Mouse (Mus musculus) liver, embryonic 12.5 days (tissue): Measurements from ENCODE around the gene Hormad2. TPM values are rescaled to one million over a fixed set of nuclear protein-coding genes. Genes with fewer than 3 reads are reported as not detected.

Source experiments
- ATAC-seq: fragments of 200-750 bp; cut with Nextera tagmentation; 2 replicates; pipeline ENCODE4 v1.8.0; 2017; ENCODE audit warnings: moderate number of reproducible peaks, mild to moderate bottlenecking, moderate library complexity
- H3K27ac ChIP-seq: fragments of 300-500 bp; sonication (generic); 2 replicates; pipeline ENCODE4 v1.5.1; 2016; ENCODE audit warnings: mild to moderate bottlenecking
- H3K27me3 ChIP-seq: fragments of 300-500 bp; sonication (generic); replicated peaks from 2 replicates; pipeline ENCODE4 v1.6.1; 2016; ENCODE audit warnings: mild to moderate bottlenecking, moderate library complexity
- H3K36me3 ChIP-seq: fragments of 300-500 bp; sonication (generic); 2 replicates; pipeline ENCODE4 v1.6.1; 2016; ENCODE audit warnings: mild to moderate bottlenecking, moderate library complexity
- H3K4me1 ChIP-seq: fragments of 300-500 bp; sonication (generic); 2 replicates; pipeline ENCODE4 v1.6.1; 2016
- H3K4me2 ChIP-seq: fragments of 300-500 bp; sonication (generic); 2 replicates; pipeline ENCODE4 v1.6.1; 2016; ENCODE audit warnings: mild to moderate bottlenecking, moderate library complexity
- H3K4me3 ChIP-seq: fragments of 300-500 bp; sonication (generic); 2 replicates; pipeline ENCODE4 v1.5.1; 2016; ENCODE audit warnings: mild to moderate bottlenecking, moderate library complexity
- H3K9ac ChIP-seq: fragments of 300-500 bp; sonication (generic); 2 replicates; pipeline ENCODE4 v1.6.1; 2016; ENCODE audit warnings: mild to moderate bottlenecking, moderate library complexity
- H3K9me3 ChIP-seq: fragments of 300-500 bp; sonication (generic); replicated peaks from 2 replicates; pipeline ENCODE4 v1.6.1; 2016; ENCODE audit warnings: mild to moderate bottlenecking, moderate library complexity
- WGBS: fragments of 180-500 bp; shearing (Covaris S2); methylation state at CpG from one replicate; pipeline ENCODE4 v1.1.7; 2016; ENCODE audit not compliant: insufficient replicate concordance; 5-methylcytosine and 5-hydroxymethylcytosine counted together
- polyA plus RNA-seq: library from polyadenylated mRNA; unstranded; fragments of >200 nt; fragmentation: Nextera tagmentation; extraction: Ambion mirVana; gene quantifications from 2 replicates; pipeline ENCODE4 v1.2.1, GENCODE M21; 2016

Hormad2 gene
- polyA plus RNA-seq, 1 experiment from 2014 or later, result 0.77 TPM

- H3K4me2 ChIP-seq, result no peak overlapping the region
- 0 out of 2 replicates have a peak, but pooled peaks cover 3% of the 10 kb centered on the region for H3K4me1 ChIP-seq
- no peak overlapping the region for H3K27ac ChIP-seq
- ATAC-seq, result no peak
- no peaks in the 10 kb centered on the region for H3K27me3 ChIP-seq
- no peak overlapping the region for H3K4me3 ChIP-seq
- H3K36me3 ChIP-seq, result no peaks in the 10 kb centered on the region
- no peaks in the 10 kb centered on the region for H3K9me3 ChIP-seq
- H3K9ac ChIP-seq, result no peak overlapping the region
Measured at GRCm38 (mm10) chr11:4394226-4394625, 46.7 kb downstream of the Hormad2 start.

GRCm38 (mm10) chr11:4388018-4388417 is 52.9 kb downstream of the Hormad2 start:
- 22% methylated on average over 2 of the region's 2 CpGs for WGBS
- H3K4me3 ChIP-seq, result no peak overlapping the region
- H3K9ac ChIP-seq, result no peak overlapping the region
- no peaks in the 10 kb centered on the region for H3K27me3 ChIP-seq
- H3K27ac ChIP-seq, result no peak overlapping the region
- H3K4me1 ChIP-seq, result no peaks in the 10 kb centered on the region
- ATAC-seq, result no peak
- no peaks in the 10 kb centered on the region for H3K36me3 ChIP-seq
- H3K4me2 ChIP-seq, result no peak overlapping the region
- no peaks in the 10 kb centered on the region for H3K9me3 ChIP-seq

- Histone ChIP-seq H3K9me3 (no peaks in the 10 kb centered on the region), H3K4me3 (no peak overlapping the region), H3K9ac (no peak overlapping the region), H3K4me1 (no peaks in the 10 kb centered on the region), H3K4me2 (no peak overlapping the region), H3K36me3 (no peaks in the 10 kb centered on the region), H3K27ac (no peak overlapping the region), H3K27me3 (no peaks in the 10 kb centered on the region)
- WGBS, result 61% methylated on average over 7 of the region's 7 CpGs
- ATAC-seq, result no peak
Measured at GRCm38 (mm10) chr11:4382321-4382720, 58.6 kb downstream of the Hormad2 start.

GRCm38 (mm10) chr11:4379857-4380256 is 61.0 kb downstream of the Hormad2 start:
- 41% methylated on average over 4 of the region's 4 CpGs for WGBS
- H3K36me3 ChIP-seq, result no peaks in the 10 kb centered on the region
- H3K27me3 ChIP-seq, result no peaks in the 10 kb centered on the region

GRCm38 (mm10) chr11:4366389-4366788 is 74.5 kb downstream of the Hormad2 start:
- Histone ChIP-seq H3K9me3 (no peaks in the 10 kb centered on the region), H3K9ac (no peak overlapping the region), H3K27ac (no peak overlapping the region), H3K4me3 (no peak overlapping the region), H3K27me3 (no peaks in the 10 kb centered on the region), H3K4me1 (no peaks in the 10 kb centered on the region), H3K36me3 (no peaks in the 10 kb centered on the region), H3K4me2 (no peak overlapping the region)
- no peak for ATAC-seq
- WGBS, result 61% methylated on average over 4 of the region's 4 CpGs

More at GRCm38 (mm10) chr11:4379857-4380256, 61.0 kb downstream of the Hormad2 start:
- ATAC-seq, result no peak
- Histone ChIP-seq H3K27ac (no peak overlapping the region), H3K9me3 (no peaks in the 10 kb centered on the region), H3K4me1 (no peaks in the 10 kb centered on the region), H3K9ac (no peak overlapping the region), H3K4me3 (no peak overlapping the region), H3K4me2 (no peak overlapping the region)

GRCm38 (mm10) chr11:4355430-4355829 is 85.5 kb downstream of the Hormad2 start:
- H3K9ac ChIP-seq, result no peak overlapping the region
- ATAC-seq, result no peak
- no peak overlapping the region for H3K4me2 ChIP-seq
- H3K4me1 ChIP-seq, result no peaks in the 10 kb centered on the region
- H3K27me3 ChIP-seq, result 0 out of 2 replicates have a peak, but pooled peaks cover 3% of the 10 kb centered on the region
- H3K36me3 ChIP-seq, result no peaks in the 10 kb centered on the region
- no peak overlapping the region for H3K4me3 ChIP-seq
- H3K27ac ChIP-seq, result no peak overlapping the region
- WGBS, result 54% methylated on average over 5 of the region's 5 CpGs
- H3K9me3 ChIP-seq, result no peaks in the 10 kb centered on the region

GRCm38 (mm10) chr11:4352637-4353036 is 88.3 kb downstream of the Hormad2 start:
- H3K4me1 ChIP-seq, result no peaks in the 10 kb centered on the region
- H3K27ac ChIP-seq, result no peak overlapping the region
- H3K4me3 ChIP-seq, result no peak overlapping the region
- no peak for ATAC-seq
- H3K4me2 ChIP-seq, result no peak overlapping the region
- H3K27me3 ChIP-seq, result 0 out of 2 replicates have a peak, but pooled peaks cover 3% of the 10 kb centered on the region
- WGBS, result 69% methylated on average over 3 of the region's 3 CpGs
- H3K9ac ChIP-seq, result no peak overlapping the region
- no peaks in the 10 kb centered on the region for H3K36me3 ChIP-seq
- no peaks in the 10 kb centered on the region for H3K9me3 ChIP-seq

- Histone ChIP-seq H3K27me3 (no peaks in the 10 kb centered on the region; the same call in 1 of the 2 replicates), H3K9me3 (no peaks in the 10 kb centered on the region), H3K27ac (no peak overlapping the region), H3K36me3 (no peaks in the 10 kb centered on the region), H3K4me1 (0 out of 2 replicates have a peak, but pooled peaks cover 6% of the 10 kb centered on the region), H3K4me3 (no peak overlapping the region), H3K9ac (no peak overlapping the region), H3K4me2 (no peak overlapping the region)
- ATAC-seq, result no peak
- 25% methylated on average over 4 of the region's 4 CpGs for WGBS
Measured at GRCm38 (mm10) chr11:4343926-4344325, 97.0 kb downstream of the Hormad2 start.

GRCm38 (mm10) chr11:4342027-4342426 is 98.9 kb downstream of the Hormad2 start:
- Histone ChIP-seq H3K4me3 (no peak overlapping the region), H3K4me1 (0 out of 2 replicates have a peak, but pooled peaks cover 6% of the 10 kb centered on the region), H3K36me3 (no peaks in the 10 kb centered on the region), H3K9me3 (no peaks in the 10 kb centered on the region), H3K27me3 (no peaks in the 10 kb centered on the region; the same call in 1 of the 2 replicates), H3K9ac (no peak overlapping the region), H3K4me2 (no peak overlapping the region), H3K27ac (no peak overlapping the region)
- 60% methylated on average over 7 of the region's 7 CpGs for WGBS
- no peak for ATAC-seq

GRCm38 (mm10) chr11:4340109-4340779 is 100.7 kb downstream of the Hormad2 start:
- Histone ChIP-seq H3K4me3 (no peak overlapping the region), H3K27ac (no peak overlapping the region), H3K27me3 (no peaks in the 10 kb centered on the region; the same call in 1 of the 2 replicates), H3K4me2 (no peak overlapping the region), H3K4me1 (0 out of 2 replicates have a peak, but pooled peaks cover 9% of the 10 kb centered on the region), H3K9me3 (no peaks in the 10 kb centered on the region), H3K36me3 (no peaks in the 10 kb centered on the region), H3K9ac (no peak overlapping the region)
- 77% methylated on average over 9 of the region's 9 CpGs for whole genome bisulfite sequencing
- ATAC-seq, result no peak

- ATAC-seq, result no peak
- H3K9me3 ChIP-seq, result no peaks in the 10 kb centered on the region
- H3K4me3 ChIP-seq, result no peak overlapping the region
- H3K4me2 ChIP-seq, result no peak overlapping the region
- no peaks in the 10 kb centered on the region for H3K27me3 ChIP-seq
- 41% methylated on average over 1 of the region's 1 CpGs for WGBS
- H3K27ac ChIP-seq, result no peak overlapping the region
- no peak overlapping the region for H3K9ac ChIP-seq
- H3K4me1 ChIP-seq, result 0 out of 2 replicates have a peak, but pooled peaks cover 9% of the 10 kb centered on the region
- H3K36me3 ChIP-seq, result no peaks in the 10 kb centered on the region
Measured at GRCm38 (mm10) chr11:4339275-4339674, 101.6 kb downstream of the Hormad2 start.

- Histone ChIP-seq H3K9ac (no peak overlapping the region), H3K9me3 (no peaks in the 10 kb centered on the region), H3K4me1 (0 out of 2 replicates have a peak, but pooled peaks cover 9% of the 10 kb centered on the region), H3K4me2 (no peak overlapping the region), H3K27me3 (no peaks in the 10 kb centered on the region), H3K36me3 (no peaks in the 10 kb centered on the region), H3K27ac (no peak overlapping the region), H3K4me3 (no peak overlapping the region)
- no peak for ATAC-seq
- 73% methylated on average over 8 of the region's 8 CpGs for WGBS
Measured at GRCm38 (mm10) chr11:4336693-4337283, 104.1 kb downstream of the Hormad2 start.
